In genomic region chr4:46196513-46196912, GRCm38 (mm10) we compare ENCODE assay signal across 8 mouse cellular contexts. TPM values are rescaled to one million over a fixed set of nuclear protein-coding genes. Genes with fewer than 3 reads are reported as not detected.
DNase-seq lines count a peak whose midpoint lies in the region; ATAC-seq lines count a peak whose summit lies in the region.

No protein-coding gene starts in this region.

- peak overlapping the region; percentile 82 for H3K4me3 ChIP-seq in lung, embryonic 16.5 days (ENCODE audit: low read length)
- H3K4me3 ChIP-seq in midbrain, embryonic 15.5 days = peak overlapping the region; percentile 90

- WGBS in lung, embryonic 16.5 days = 38% methylated on average over 6 of the region's 6 CpGs
- 30% methylated on average over 6 of the region's 6 CpGs for WGBS in midbrain, embryonic 15.5 days

- peak overlapping the region; percentile 74 for H3K4me2 ChIP-seq in lung, embryonic 16.5 days (ENCODE audit: low read depth, low read length)
- peak overlapping the region; percentile 61 for H3K4me2 ChIP-seq in midbrain, embryonic 15.5 days

- peaks cover 8% of the 10 kb centered on the region for H3K4me1 ChIP-seq in lung, embryonic 16.5 days (replicated peaks; ENCODE audit: control insufficient read depth, insufficient read depth, low read length)
- peaks cover 33% of the 10 kb centered on the region for H3K4me1 ChIP-seq in midbrain, embryonic 15.5 days

- peak overlapping the region; percentile 90 for H3K9ac ChIP-seq in lung, embryonic 16.5 days (ENCODE audit: low read length)
- peak overlapping the region; percentile 32 for H3K9ac ChIP-seq in midbrain, embryonic 15.5 days

- H3K9me3 ChIP-seq in lung, embryonic 16.5 days (ENCODE audit: control insufficient read depth, low read length) = no peaks in the 10 kb centered on the region
- no peaks in the 10 kb centered on the region for H3K9me3 ChIP-seq in midbrain, embryonic 15.5 days

- peaks cover 12% of the 10 kb centered on the region for H3K27me3 ChIP-seq in lung, embryonic 16.5 days (ENCODE audit: control insufficient read depth, insufficient read depth, low read depth, low read length)
- H3K27me3 ChIP-seq in midbrain, embryonic 15.5 days (replicated peaks) = peaks cover 9% of the 10 kb centered on the region

- H3K27ac ChIP-seq in lung, embryonic 16.5 days (ENCODE audit: low read length) = no peak overlapping the region
- peak overlapping the region; percentile 90 for H3K27ac ChIP-seq in midbrain, embryonic 15.5 days

- peak; percentile 6 for ATAC-seq in lung, embryonic 16.5 days (ENCODE audit: low read depth)
- ATAC-seq in midbrain, embryonic 15.5 days (replicated peaks) = peak; percentile 53

- DNase-seq in adrenal gland, postnatal 10 days = peak; percentile 14
- no peak for DNase-seq in adrenal gland, adult 8-10 months
- no peak for DNase-seq in lung, postnatal 10 days
- peak; percentile 20 for DNase-seq in hindlimb bud, embryonic 11.5 days (ENCODE audit: extremely low spot score, low read depth, low spot score)
- DNase-seq in layer of hippocampus, postnatal 36 days = no peak
- no peak for DNase-seq in spleen, adult 18-20 months

- H3K36me3 ChIP-seq in lung, embryonic 16.5 days (ENCODE audit: control insufficient read depth, insufficient read depth, low read length) = no peaks in the 10 kb centered on the region
- no peaks in the 10 kb centered on the region for H3K36me3 ChIP-seq in midbrain, embryonic 15.5 days (replicated peaks)

RNA-seq across cellular contexts. Expression of gene Xpa, which starts 0.4 kb away (rescaled TPM):
- total RNA-seq in adrenal gland, postnatal 10 days (2021) = 10 to 100 TPM; 19.0 to 24.2 TPM
- 10 to 100 TPM; 15.6 to 30.6 (median 28.9) TPM for total RNA-seq in adrenal gland, adult 8-10 months (2022)
- polyA plus RNA-seq in lung, embryonic 16.5 days (2015; fragmentation: Nextera tagmentation; extraction: Ambion mirVana) = 15.2 and 16.5 TPM in 2 replicates
- polyA plus RNA-seq in midbrain, embryonic 15.5 days (2015; fragmentation: Nextera tagmentation; extraction: Ambion mirVana) = 30.7 and 37.2 TPM in 2 replicates
- 10 to 100 TPM; 14.0 to 15.1 TPM for total RNA-seq in layer of hippocampus, postnatal 36 days (2021)

RNA-seq across cellular contexts. Expression of gene Tstd2, which starts 58.0 kb away (rescaled TPM):
- total RNA-seq in adrenal gland, postnatal 10 days (2021) = 10 to 100 TPM; 22.3 to 28.5 TPM
- 10 to 100 TPM; 28.4 to 36.1 (median 33.0) TPM for total RNA-seq in adrenal gland, adult 8-10 months (2022)
- 38.9 and 41.4 TPM in 2 replicates for polyA plus RNA-seq in lung, embryonic 16.5 days (2015; fragmentation: Nextera tagmentation; extraction: Ambion mirVana)
- 29.9 and 33.9 TPM in 2 replicates for polyA plus RNA-seq in midbrain, embryonic 15.5 days (2015; fragmentation: Nextera tagmentation; extraction: Ambion mirVana)
- 10 to 100 TPM; 17.8 to 19.4 TPM for total RNA-seq in layer of hippocampus, postnatal 36 days (2021)

RNA-seq across cellular contexts. Expression of gene Ncbp1, which starts 58.1 kb away (rescaled TPM):
- 10 to 100 TPM; 42.8 to 44.1 TPM for total RNA-seq in adrenal gland, postnatal 10 days (2021)
- total RNA-seq in adrenal gland, adult 8-10 months (2022) = 10 to 100 TPM; 37.2 to 56.6 (median 43.4) TPM
- polyA plus RNA-seq in lung, embryonic 16.5 days (2015; fragmentation: Nextera tagmentation; extraction: Ambion mirVana) = 57.9 and 64.5 TPM in 2 replicates
- polyA plus RNA-seq in midbrain, embryonic 15.5 days (2015; fragmentation: Nextera tagmentation; extraction: Ambion mirVana) = 76.0 TPM in 2 replicates
- total RNA-seq in layer of hippocampus, postnatal 36 days (2021) = 10 to 100 TPM; 56.7 to 61.8 TPM

Comparison
In these comparisons a context has a peak if more than half of its experiments do, and no peak if none do; other contexts are left out.
1. DNase-seq: peak in adrenal gland, postnatal 10 days (single experiment) and hindlimb bud, embryonic 11.5 days (single experiment); none in adrenal gland, adult 8-10 months (single experiment), lung, postnatal 10 days (single experiment), layer of hippocampus, postnatal 36 days (0 of 2) and spleen, adult 18-20 months (0 of 2).